Mouse (Mus musculus): ENCODE measurements around the gene Zbtb5. TPM values are rescaled to one million over a fixed set of nuclear protein-coding genes. Genes with fewer than 3 reads are reported as not detected.
"Not testable (repeated sequence)": the region's sequence is repeated elsewhere in the genome, so short reads cannot be mapped to it uniquely, and the experiment has no call there.

Zbtb5 gene
- total RNA-seq, 2 experiments from 2014 or later, result 3.7 to 4.1 TPM

DNA sequence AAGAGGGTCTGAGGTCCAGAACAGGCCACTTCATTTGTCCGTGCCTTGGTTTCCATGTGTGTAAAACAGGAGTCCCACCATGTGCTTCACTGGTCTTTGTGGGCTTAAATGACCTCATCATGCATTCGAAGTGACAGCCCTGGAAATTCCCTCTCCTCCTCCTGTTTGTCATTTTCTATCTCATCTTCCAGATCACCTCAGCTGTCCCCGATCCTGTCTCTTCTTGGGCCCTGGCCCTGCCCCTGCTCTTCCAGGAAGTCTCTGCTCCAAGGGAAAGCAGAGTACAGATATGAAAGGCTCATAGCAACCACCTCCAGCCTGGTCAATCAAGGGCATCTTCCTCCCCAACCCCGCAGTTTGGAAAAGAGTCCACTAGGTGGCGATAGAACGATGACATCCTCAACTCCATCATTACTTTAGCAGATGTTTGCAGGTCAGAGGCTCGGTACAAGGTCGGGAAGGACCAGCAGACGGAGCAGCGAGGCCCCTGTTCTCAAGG is 41.6 kb downstream of the Zbtb5 start:
- DNase-seq, result peak; percentile 49 to 81

DNA sequence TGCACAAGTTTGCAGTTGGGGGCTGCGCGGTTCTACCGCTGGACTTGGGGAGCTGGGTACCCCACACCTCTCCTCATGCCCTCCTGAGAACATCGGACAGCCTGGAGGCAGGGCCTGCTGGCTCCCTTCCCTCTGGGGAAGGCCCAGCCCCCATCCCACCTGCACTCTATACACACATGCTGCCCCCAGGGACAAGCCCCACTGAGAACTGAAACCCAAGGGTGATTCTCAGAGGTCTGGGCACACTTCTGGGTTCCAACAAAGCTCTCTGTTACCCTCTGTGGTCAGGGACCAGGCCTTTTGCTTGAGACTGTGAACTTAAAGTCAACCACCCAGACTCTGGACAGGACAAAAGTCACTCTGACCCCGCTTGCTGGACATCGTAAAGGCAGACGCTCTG is 42.2 kb downstream of the Zbtb5 start:
- DNase-seq, result peak in 1 of 2 experiments; percentile 22

DNA sequence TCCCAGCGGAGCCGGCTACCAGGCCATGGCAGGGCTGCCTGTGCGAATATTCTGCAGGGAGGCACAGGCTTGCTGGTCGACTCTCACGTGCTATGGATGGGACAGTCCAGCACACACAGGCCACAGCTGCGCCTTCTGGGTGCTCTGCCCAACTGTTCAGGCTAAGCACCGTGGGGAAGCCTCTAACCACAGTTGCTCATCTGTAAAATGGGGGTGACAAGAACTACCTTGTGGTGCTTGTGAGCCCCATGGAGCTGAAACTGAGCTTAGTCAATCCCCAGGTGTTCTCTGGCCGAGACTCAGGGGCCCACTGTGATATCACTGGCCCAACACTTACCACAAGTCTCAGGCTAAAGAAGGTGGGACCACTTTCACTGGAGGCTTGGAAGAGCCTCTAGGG is 44.8 kb downstream of the Zbtb5 start:
- no peak for DNase-seq

GRCm38 (mm10) chr4:44965736-44966135 is 46.5 kb downstream of the Zbtb5 start:
- DNase-seq, result no peak

GRCm38 (mm10) chr4:44965175-44965574 is 47.0 kb downstream of the Zbtb5 start:
- no peak for DNase-seq

GRCm38 (mm10) chr4:44963156-44963555 is 49.1 kb downstream of the Zbtb5 start:
- DNase-seq, result no peak

GRCm38 (mm10) chr4:44959220-44959619 is 53.0 kb downstream of the Zbtb5 start:
- no peak for DNase-seq

DNA sequence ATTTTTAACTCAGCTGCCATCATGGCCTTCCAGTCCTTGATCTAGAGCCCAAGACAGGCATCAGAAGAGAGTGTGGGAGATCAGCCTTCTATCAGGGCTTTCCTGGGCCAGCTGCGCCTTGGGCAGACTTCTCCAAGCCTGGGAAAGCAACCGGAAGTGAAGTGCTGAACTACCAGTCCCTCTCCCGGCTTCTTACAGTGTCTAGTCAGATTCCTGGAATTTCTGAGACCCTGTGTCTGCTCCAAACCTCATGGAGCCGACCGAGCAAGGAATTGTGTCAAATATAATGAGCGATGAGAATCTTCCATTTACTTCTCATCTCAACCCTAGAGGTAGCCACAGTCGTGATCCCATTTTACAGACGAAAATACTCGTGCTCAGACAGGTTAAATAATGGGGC is 53.4 kb downstream of the Zbtb5 start:
- DNase-seq, result no peak

- DNase-seq, result no peak
Observed at GRCm38 (mm10) chr4:44953041-44953440, 59.2 kb downstream of the Zbtb5 start.

- DNase-seq, result no peak
Observed at GRCm38 (mm10) chr4:44948314-44948713, 63.9 kb downstream of the Zbtb5 start.

DNA sequence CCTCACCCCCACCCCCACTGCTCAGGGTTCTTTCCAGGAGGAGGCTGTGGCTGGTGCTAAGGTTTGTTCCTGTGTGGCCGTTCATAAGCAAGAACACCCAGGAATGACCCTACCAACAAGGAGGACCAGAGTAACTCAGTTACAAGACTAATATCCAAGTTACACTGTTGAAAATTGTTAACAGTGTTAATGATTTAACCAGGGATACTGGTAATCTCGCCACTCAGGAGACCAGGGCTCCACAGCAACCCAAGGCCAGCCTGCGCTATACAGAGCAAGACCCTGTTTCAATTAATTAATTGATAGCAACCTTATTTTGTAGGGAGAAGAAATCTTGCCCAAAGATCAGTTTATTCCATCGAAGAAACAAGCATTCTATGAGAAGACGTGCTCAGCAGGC is 64.7 kb downstream of the Zbtb5 start:
- DNase-seq, result no peak

DNA sequence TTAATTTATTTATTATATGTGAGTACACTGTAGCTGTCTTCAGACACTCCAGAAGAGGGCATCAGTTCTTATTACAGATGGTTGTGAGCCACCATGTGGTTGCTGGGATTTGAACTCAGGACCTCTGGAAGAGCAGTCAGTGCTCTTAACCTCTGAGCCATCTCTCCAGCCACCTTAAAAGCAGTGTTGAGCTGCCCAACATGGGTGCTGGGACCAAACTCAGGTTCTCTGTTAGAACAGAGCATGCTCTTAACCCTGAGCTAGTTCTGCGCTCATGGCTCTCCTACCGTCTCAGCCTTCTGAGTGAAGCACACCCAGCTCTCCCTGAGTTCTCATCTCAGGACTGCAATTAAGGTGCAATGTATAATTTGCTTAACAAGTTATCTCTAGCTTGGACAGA is 66.1 kb downstream of the Zbtb5 start:
- not testable (repeated sequence) for DNase-seq

DNA sequence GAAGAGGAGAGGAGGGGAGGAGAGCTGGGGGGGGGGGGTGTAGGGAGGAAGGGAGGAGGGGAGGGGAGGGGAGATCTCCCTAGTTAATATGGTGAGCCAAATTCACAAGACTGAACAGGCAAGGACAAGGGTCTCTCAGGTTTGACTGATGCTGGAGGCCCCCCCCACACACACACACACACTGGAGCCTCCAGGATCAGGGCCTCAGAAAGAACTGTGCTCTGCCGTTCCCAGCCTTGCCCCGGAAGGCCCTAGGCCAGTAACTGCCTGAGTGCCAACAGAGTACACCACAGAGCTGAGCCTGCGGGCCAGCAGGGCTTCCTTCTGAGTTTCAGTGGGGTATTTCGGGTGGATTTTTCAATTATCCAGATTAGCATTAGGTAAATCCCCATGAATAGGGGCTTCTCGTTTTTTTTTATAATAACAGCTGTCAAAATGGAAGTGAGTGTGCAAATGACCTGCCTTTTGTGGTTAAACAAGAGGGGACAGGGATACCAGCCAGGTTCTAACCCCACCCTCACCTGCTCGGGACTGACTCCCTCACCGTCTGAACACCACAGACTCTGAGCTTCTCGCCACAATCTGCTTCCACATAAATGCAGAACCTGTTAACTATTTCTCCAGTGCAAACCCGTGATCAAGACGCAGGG is 67.7 kb downstream of the Zbtb5 start:
- no peak for DNase-seq

- no peak for DNase-seq
Observed at GRCm38 (mm10) chr4:44943480-44943879, 68.7 kb downstream of the Zbtb5 start.

DNA sequence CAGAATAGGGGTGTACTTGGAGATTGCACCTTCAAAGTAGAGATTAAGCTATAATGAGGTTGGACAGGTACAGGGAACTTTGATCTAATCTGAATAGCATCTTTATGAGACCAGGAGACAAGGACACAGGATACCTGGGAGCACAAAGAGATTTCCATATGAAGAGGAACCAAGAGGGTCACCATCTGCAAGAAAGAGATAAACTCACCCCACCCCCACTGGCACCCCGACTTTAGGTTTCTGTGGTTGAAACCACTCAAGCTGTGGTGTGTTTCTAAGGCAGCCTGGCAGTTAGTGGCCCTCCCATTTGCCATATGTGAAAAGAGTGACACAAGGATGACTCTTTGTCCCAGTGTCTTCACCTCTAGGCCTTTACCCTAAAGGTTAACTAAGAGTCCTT is 70.0 kb downstream of the Zbtb5 start:
- DNase-seq, result no peak

Other genes with a start within 250 kb of the Zbtb5 start
- gene Grhpr, start 31.0 kb downstream of the Zbtb5 start, total RNA-seq (2021), result 10 to 100 TPM; 38.6 to 43.6 TPM
- 10 to 100 TPM; 14.5 to 20.7 TPM for gene Polr1e, start 6.2 kb upstream of the Zbtb5 start, total RNA-seq (2021)
- 1 to 10 TPM; 7.4 to 9.3 TPM for gene Fbxo10, start 72.2 kb upstream of the Zbtb5 start, total RNA-seq (2021)
- 100 to 1,000 TPM; 238 to 281 TPM for gene Tomm5, start 95.7 kb upstream of the Zbtb5 start, total RNA-seq (2021)
- under 1 TPM; 0.30 to 0.33 TPM for gene Frmpd1, start 172.5 kb upstream of the Zbtb5 start, total RNA-seq (2021)